In the genomic region with DNA sequence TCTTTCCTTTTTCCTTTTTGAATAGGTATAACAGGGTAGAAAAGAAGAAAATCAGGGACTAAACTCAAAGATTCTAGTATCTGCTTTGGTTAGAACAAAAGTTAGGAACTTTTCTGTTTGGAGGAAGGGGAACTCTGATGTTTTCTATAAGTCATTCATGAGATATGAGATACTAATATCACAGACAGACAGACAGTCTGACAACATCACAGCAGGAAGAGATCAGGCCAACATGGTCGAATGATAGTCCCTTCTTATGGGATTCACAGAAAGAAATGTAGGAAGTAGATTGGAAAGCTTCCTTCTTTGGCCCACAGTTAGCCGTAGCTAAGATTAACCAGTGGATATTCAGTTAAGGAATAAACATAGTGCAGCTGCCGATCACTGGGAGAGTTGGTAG, we compare ENCODE assay signal across 31 mouse cellular contexts.
"Had no signal": no experiment of that assay in that cellular context is flagged by ENCODE, and none has a peak within 500 bp of the region (broad histone marks: within the 10 kb centered on the region; RNA-seq: fewer than 3 reads in every experiment).

No protein-coding gene starts in this region.

- H3K27ac ChIP-seq: heart, embryonic 10.5 days; heart, embryonic 13.5 days; heart, embryonic 15.5 days; hindbrain, embryonic 10.5 days; hindbrain, embryonic 12.5 days; hindbrain, embryonic 13.5 days; hindbrain, embryonic 14.5 days; hindbrain, embryonic 15.5 days; hindbrain, postnatal 0 days; intestine, embryonic 15.5 days; kidney, embryonic 15.5 days; kidney, postnatal 0 days; layer of hippocampus, adult 2 months; left cerebral cortex, adult 2 months had no signal

- H3K9me3 ChIP-seq: heart, embryonic 10.5 days; heart, embryonic 12.5 days; heart, embryonic 13.5 days; heart, embryonic 15.5 days; hindbrain, embryonic 10.5 days; hindbrain, embryonic 12.5 days; hindbrain, embryonic 13.5 days; hindbrain, embryonic 15.5 days; intestine, embryonic 15.5 days; kidney, embryonic 15.5 days had no signal

- H3K9ac ChIP-seq: heart, embryonic 12.5 days; heart, embryonic 13.5 days; heart, embryonic 15.5 days; hindbrain, embryonic 12.5 days; hindbrain, embryonic 13.5 days; hindbrain, embryonic 14.5 days; hindbrain, embryonic 15.5 days; intestine, embryonic 15.5 days; kidney, embryonic 15.5 days had no signal

- H3K36me3 ChIP-seq: heart, embryonic 10.5 days; heart, embryonic 12.5 days; heart, embryonic 13.5 days; heart, embryonic 15.5 days; hindbrain, embryonic 10.5 days; hindbrain, embryonic 12.5 days; hindbrain, embryonic 13.5 days; hindbrain, embryonic 15.5 days; intestine, embryonic 15.5 days; kidney, embryonic 15.5 days had no signal

- H3K27me3 ChIP-seq: heart, embryonic 12.5 days; heart, embryonic 13.5 days; heart, embryonic 15.5 days; hindbrain, embryonic 12.5 days; hindbrain, embryonic 13.5 days; hindbrain, embryonic 15.5 days; intestine, embryonic 15.5 days; kidney, embryonic 15.5 days had no signal

- H3K4me1 ChIP-seq: heart, embryonic 10.5 days; heart, embryonic 12.5 days; heart, embryonic 13.5 days; heart, embryonic 15.5 days; hindbrain, embryonic 10.5 days; hindbrain, embryonic 12.5 days; hindbrain, embryonic 13.5 days; hindbrain, embryonic 15.5 days; intestine, embryonic 15.5 days; kidney, embryonic 15.5 days had no signal

- DNase-seq: heart, postnatal 10 days; heart, postnatal 14 days; heart, postnatal 36 days; heart, postnatal 4 days; kidney, adult 11 months; kidney, adult 18-20 months; kidney, adult 2 months; kidney, adult 8-10 months; kidney, adult 9 months; kidney, postnatal 10 days; kidney, postnatal 14 days; kidney, postnatal 25 days; kidney, postnatal 36 days; kidney, postnatal 4 days; layer of hippocampus, adult 9-11 months; layer of hippocampus, postnatal 36 days had no signal

- H3K4me3 ChIP-seq: heart, embryonic 10.5 days; heart, embryonic 12.5 days; heart, embryonic 13.5 days; heart, embryonic 15.5 days; hindbrain, embryonic 10.5 days; hindbrain, embryonic 12.5 days; hindbrain, embryonic 13.5 days; hindbrain, embryonic 15.5 days; intestine, embryonic 15.5 days; kidney, embryonic 15.5 days; layer of hippocampus, adult 2 months; left cerebral cortex, adult 2 months had no signal
